Mouse (Mus musculus): ENCODE measurements around the gene Hyal1. TPM values are rescaled to one million over a fixed set of nuclear protein-coding genes. Genes with fewer than 3 reads are reported as not detected.

The Hyal1 gene
- polyA plus RNA-seq, 1 experiment, result 0.53 TPM

DNA sequence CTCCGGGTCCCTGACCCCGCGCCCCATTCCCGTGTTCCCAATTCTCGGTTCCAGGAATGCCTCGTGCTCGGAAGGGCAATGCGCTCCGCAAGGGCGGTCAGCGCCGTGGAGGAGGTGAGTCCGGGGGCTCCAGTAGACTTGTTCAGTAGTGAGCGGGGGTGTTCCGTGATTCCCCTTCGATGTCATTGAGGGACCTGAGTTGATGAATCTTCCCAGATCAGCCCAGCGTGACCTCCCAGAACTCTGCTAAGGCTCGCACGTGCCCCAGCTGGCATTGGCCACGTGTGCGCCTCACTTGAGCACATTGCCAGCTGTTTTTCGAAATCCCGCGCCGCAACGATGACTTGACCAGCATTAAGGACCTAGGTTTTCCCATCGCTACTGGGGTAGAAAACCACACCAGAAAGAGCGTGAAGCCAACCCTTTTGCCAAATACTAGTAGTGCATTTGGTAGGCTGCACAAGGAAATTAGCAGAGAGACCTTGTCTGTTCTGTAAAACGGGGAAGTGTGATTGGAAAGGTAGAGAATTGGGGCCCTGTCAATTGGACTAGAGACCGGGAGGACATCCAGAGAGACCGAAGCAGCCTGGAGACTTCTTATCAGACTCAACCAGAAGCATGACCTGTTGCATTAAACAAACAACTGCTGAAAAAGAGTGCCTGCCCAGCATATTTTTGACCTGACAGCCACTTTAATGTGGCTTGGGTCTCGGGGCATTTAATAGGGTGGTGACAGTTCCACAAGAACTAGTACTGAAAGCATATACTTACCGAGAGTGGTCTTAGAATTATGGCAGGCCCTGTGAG lies 11.3 kb downstream of the Hyal1 start:
- H3K9me3 ChIP-seq (ENCODE audit: control insufficient read depth, low read length), result no peaks in the 10 kb centered on the region
- H3K27me3 ChIP-seq (ENCODE audit: control insufficient read depth), result no peaks in the 10 kb centered on the region; the same call in 1 of the 2 replicates
- H3K4me3 ChIP-seq (replicated peaks), result peak overlapping the region; percentile 78
- peaks cover 81% of the 10 kb centered on the region for H3K4me1 ChIP-seq (ENCODE audit: control insufficient read depth)
- H3K36me3 ChIP-seq (ENCODE audit: control insufficient read depth), result peaks cover 82% of the 10 kb centered on the region
- TF ChIP-seq TAL1 (IDR thresholded peaks at IDR 0.05; ENCODE audit: low read length), result peak; percentile 72
- peak; percentile 43 for TF ChIP-seq GATA1 (IDR thresholded peaks at IDR 0.05; ENCODE audit: low read length)

- Histone ChIP-seq H3K4me3 (replicated peaks) (peak overlapping the region; percentile 78), H3K36me3 (ENCODE audit: control insufficient read depth) (peaks cover 82% of the 10 kb centered on the region), H3K9me3 (ENCODE audit: control insufficient read depth, low read length) (no peaks in the 10 kb centered on the region), H3K27me3 (ENCODE audit: control insufficient read depth) (no peaks in the 10 kb centered on the region; the same call in 1 of the 2 replicates), H3K4me1 (ENCODE audit: control insufficient read depth) (peaks cover 71% of the 10 kb centered on the region)
- no peak for TF ChIP-seq GATA1 (IDR thresholded peaks at IDR 0.05; ENCODE audit: low read length)
- no peak for TF ChIP-seq TAL1 (IDR thresholded peaks at IDR 0.05; ENCODE audit: low read length)
Measured at GRCm38 (mm10) chr9:107590058-107590772, 13.5 kb downstream of the Hyal1 start.

GRCm38 (mm10) chr9:107590773-107591060 lies 14.0 kb downstream of the Hyal1 start:
- Histone ChIP-seq H3K27me3 (ENCODE audit: control insufficient read depth) (no peaks in the 10 kb centered on the region; the same call in 1 of the 2 replicates), H3K9me3 (ENCODE audit: control insufficient read depth, low read length) (no peaks in the 10 kb centered on the region), H3K4me1 (ENCODE audit: control insufficient read depth) (peaks cover 66% of the 10 kb centered on the region), H3K4me3 (replicated peaks) (peak overlapping the region; percentile 78), H3K36me3 (ENCODE audit: control insufficient read depth) (peaks cover 81% of the 10 kb centered on the region)
- TF ChIP-seq TAL1 (IDR thresholded peaks at IDR 0.05; ENCODE audit: low read length) (no peak), GATA1 (IDR thresholded peaks at IDR 0.05; ENCODE audit: low read length) (no peak)

DNA sequence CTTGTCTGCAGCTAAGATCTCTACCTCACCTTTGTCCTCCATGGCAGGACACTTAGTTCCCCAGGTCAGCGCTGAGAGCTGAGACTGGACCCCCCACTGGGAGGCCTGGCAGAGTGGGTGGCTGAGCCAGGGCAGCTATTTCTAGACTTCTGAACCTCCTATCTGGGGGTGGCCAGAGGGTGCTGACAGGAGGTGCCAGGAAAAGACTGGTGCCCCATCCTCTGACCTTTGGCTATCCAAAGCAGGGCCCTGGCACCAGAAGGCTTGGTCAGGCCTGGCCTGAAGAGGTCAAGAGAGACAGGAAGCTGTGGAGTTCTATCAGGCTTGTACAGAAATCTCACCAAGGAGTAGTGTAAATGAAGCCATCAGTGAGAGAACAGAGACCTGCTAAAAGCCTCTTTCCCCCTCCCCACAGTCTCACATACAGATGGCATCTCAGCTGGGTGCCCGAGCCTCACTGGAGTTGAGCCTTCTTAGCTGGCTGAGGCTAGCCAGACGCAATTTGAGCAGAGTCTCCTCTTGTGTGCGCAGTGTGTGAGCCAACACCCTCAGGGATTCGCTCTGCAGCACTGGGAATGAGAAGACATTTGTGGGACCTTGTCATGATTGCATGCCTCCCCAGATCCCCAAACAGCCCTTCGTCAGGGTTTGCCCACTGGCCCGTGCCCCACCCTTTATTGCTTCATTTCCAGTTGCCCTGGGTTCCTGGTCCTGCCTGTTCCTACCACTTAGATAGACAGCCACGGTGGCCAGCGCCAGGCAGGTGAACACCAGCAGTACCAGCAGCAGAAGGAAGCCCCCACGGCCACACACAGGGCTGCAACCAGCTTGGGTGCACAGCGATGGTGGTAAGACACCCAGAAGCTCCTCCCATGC lies 16.6 kb downstream of the Hyal1 start:
- Histone ChIP-seq H3K4me3 (replicated peaks) (no peak overlapping the region), H3K36me3 (ENCODE audit: control insufficient read depth) (peaks cover 77% of the 10 kb centered on the region), H3K9me3 (ENCODE audit: control insufficient read depth, low read length) (no peaks in the 10 kb centered on the region), H3K4me1 (ENCODE audit: control insufficient read depth) (peaks cover 64% of the 10 kb centered on the region), H3K27me3 (ENCODE audit: control insufficient read depth) (peaks cover 3% of the 10 kb centered on the region)
- TF ChIP-seq GATA1 (IDR thresholded peaks at IDR 0.05; ENCODE audit: low read length), result no peak
- no peak for TF ChIP-seq TAL1 (IDR thresholded peaks at IDR 0.05; ENCODE audit: low read length)

- H3K9me3 ChIP-seq (ENCODE audit: control insufficient read depth, low read length), result no peaks in the 10 kb centered on the region
- no peak for TF ChIP-seq TAL1 (IDR thresholded peaks at IDR 0.05; ENCODE audit: low read length)
- TF ChIP-seq GATA1 (IDR thresholded peaks at IDR 0.05; ENCODE audit: low read length), result no peak
- H3K27me3 ChIP-seq (ENCODE audit: control insufficient read depth), result peaks cover 14% of the 10 kb centered on the region
- peaks cover 66% of the 10 kb centered on the region for H3K36me3 ChIP-seq (ENCODE audit: control insufficient read depth)
- H3K4me3 ChIP-seq (replicated peaks), result no peak overlapping the region
- H3K4me1 ChIP-seq (ENCODE audit: control insufficient read depth), result peaks cover 56% of the 10 kb centered on the region
Measured at GRCm38 (mm10) chr9:107594281-107595062, 17.7 kb downstream of the Hyal1 start.

GRCm38 (mm10) chr9:107596619-107597569 lies 20.2 kb downstream of the Hyal1 start:
- H3K36me3 ChIP-seq (ENCODE audit: control insufficient read depth), result peaks cover 42% of the 10 kb centered on the region
- H3K9me3 ChIP-seq (ENCODE audit: control insufficient read depth, low read length), result no peaks in the 10 kb centered on the region
- peaks cover 53% of the 10 kb centered on the region for H3K4me1 ChIP-seq (ENCODE audit: control insufficient read depth)
- TF ChIP-seq GATA1 (IDR thresholded peaks at IDR 0.05; ENCODE audit: low read length) (no peak), TAL1 (IDR thresholded peaks at IDR 0.05; ENCODE audit: low read length) (no peak)
- peaks cover 33% of the 10 kb centered on the region for H3K27me3 ChIP-seq (ENCODE audit: control insufficient read depth)
- no peak overlapping the region for H3K4me3 ChIP-seq (replicated peaks)

GRCm38 (mm10) chr9:107598385-107598784 lies 21.7 kb downstream of the Hyal1 start:
- no peak overlapping the region for H3K4me3 ChIP-seq (replicated peaks)
- peaks cover 27% of the 10 kb centered on the region for H3K36me3 ChIP-seq (ENCODE audit: control insufficient read depth)
- H3K4me1 ChIP-seq (ENCODE audit: control insufficient read depth), result peaks cover 53% of the 10 kb centered on the region
- TF ChIP-seq TAL1 (IDR thresholded peaks at IDR 0.05; ENCODE audit: low read length), result no peak
- TF ChIP-seq GATA1 (IDR thresholded peaks at IDR 0.05; ENCODE audit: low read length), result no peak
- H3K27me3 ChIP-seq (ENCODE audit: control insufficient read depth), result peaks cover 37% of the 10 kb centered on the region
- no peaks in the 10 kb centered on the region for H3K9me3 ChIP-seq (ENCODE audit: control insufficient read depth, low read length)
